Mouse (Mus musculus): Measurements from ENCODE around the gene 2610528J11Rik.

GRCm38 (mm10) chr4:118579313-118579712 is 52.5 kb downstream of the 2610528J11Rik start:
- TF ChIP-seq POLR2A (IDR thresholded peaks at IDR 0.05; ENCODE audit: insufficient read depth, low read depth, low read length) (no peak), EP300 (IDR thresholded peaks at IDR 0.05; ENCODE audit: insufficient read depth, low read depth, low read length) (no peak)
